Mouse (Mus musculus): ENCODE measurements around the gene Ift57.

Ift57 gene

DNA sequence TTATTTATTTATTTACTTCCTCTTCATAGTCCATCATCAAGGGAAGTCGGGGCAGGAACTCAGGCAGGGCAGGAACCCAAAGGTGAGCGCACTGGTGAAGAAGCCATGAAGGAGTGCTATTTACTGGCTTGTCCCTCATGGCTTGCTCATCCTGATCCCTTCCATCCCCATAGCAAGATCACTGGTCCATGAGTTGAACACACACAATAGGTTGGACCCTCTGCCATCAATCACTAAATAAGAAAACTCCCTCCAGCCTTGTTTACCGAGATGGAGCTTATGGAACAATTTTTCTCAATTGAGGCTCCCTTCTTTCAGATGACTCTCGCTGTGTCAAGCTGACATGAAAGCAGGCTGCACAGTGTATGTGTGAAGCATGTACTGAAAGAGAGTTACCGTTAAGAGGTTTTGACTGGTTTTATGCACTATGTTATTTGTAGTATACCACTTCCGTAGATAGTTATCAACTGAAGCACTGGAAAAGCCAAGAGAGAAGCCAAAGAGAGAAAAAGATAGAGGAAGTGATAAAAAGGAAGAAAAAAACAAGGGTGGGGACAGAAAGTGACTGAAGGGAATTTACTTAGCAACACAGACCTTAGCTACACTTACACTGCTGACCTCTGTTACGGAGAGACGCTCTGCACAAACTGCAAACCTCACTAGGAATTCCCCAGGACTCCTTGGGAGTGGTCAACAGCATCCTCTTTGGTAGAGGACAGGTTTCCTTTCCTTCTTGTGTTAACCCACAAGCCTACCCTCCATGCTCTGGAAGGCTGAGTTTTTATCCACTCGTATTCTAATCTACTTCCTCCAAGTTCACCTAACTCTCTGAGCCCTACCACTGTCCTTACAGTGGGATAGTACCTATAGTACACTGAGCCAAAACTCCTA is 91.8 kb downstream of the Ift57 start:
- DNase-seq (ENCODE audit: low spot score in 2 of 2), result no peak

DNA sequence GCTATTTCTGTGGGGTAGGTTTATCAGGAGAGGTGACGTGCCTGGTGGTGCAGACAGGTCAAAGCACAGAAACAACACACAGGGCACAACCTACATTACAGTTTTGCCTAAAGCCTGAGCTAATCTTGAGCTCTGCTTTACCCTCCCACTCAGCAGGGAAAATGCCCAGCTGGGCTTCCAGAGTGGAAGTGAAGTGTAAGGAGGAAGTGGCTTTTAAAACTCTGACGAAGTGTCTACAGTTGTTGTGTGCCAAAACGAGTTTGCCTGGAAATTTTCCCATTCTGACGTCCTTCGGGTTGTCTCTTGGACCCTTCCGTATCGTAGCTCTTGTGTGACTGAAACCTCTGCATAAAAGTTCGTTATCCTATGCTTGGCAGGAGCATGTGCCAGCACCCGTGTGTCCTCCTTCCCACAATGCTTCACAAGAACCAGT is 93.4 kb downstream of the Ift57 start:
- no peak for DNase-seq (ENCODE audit: low spot score in 2 of 2)

DNA sequence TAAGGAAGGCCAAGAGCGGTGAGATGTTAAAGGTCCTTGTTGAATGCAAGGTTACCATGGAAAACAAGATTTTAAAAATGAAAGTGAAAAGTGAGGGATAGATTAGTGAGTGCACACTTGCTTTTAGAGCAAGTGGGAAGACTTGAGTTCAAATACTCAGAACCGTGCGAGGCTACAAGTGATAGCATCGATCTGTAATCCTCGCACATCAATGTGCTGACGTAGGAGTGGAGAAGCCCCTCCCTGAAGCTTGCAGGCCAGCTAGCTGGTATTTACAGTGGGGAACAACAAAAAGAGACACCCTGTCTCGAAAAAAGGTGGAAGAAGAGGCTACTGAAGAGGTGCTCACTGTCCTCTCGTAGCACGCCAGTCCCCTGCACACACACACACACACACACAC is 94.6 kb downstream of the Ift57 start:
- no peak for DNase-seq (ENCODE audit: low spot score in 2 of 2)

DNA sequence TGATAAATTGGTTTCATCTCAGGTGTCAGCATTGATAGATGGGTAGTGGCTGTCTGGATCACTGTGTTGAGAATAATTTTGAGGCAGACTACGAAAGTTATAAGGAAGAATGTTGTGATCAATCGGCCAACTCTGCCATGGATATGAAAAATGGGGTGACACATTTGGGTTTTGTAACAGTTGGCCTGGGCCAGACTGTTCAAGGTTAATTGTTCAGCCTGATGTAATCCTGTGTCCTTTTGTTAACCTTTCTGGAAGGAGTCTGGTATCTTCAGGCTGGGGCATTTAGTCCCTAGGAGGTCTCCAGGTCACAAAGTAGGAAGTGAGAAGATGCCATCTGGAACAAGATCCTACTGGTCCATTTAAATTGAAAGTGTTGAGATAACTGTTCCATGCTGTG is 97.2 kb downstream of the Ift57 start:
- no peak for DNase-seq (ENCODE audit: low spot score in 2 of 2)

DNA sequence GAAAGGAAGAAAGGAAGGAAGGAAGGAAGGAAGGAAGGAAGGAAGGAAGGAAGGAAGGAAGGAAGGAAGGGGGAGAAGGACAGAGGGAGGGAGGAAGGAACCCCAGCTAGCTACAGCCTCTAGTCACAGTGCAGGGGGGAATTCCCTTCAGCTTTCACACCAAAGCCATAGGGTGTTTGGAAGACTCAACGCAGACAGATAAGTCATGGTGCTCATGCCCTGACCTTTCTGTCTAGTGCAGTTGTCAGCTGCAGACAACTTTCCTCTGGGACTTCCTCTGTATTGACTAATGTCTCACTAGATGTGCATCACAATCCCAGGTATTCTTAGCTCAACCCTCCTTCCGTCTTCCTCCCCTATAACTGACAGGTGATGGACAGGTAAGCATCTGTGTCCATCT is 97.9 kb downstream of the Ift57 start:
- DNase-seq (ENCODE audit: low spot score in 2 of 2), result no peak

DNA sequence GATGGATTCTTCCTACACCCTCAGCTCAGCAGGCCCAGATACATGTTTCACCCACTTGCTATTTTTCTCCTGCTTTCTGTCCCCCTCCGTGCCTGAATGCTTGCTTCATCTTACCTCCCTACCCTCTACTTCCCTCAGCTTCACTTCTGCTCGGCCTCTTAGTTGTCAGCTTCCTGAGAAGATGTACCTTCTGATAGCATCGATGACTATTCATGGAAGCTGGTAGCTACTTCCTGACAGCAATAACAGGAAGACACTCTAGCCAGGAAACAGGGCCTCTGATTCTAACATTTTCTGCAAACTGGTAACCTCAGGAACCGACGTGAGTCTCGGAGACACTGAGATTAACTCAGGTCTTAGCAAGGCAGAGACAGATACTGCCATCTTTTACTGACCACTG is 99.8 kb downstream of the Ift57 start:
- DNase-seq (ENCODE audit: low spot score in 2 of 2), result no peak

DNA sequence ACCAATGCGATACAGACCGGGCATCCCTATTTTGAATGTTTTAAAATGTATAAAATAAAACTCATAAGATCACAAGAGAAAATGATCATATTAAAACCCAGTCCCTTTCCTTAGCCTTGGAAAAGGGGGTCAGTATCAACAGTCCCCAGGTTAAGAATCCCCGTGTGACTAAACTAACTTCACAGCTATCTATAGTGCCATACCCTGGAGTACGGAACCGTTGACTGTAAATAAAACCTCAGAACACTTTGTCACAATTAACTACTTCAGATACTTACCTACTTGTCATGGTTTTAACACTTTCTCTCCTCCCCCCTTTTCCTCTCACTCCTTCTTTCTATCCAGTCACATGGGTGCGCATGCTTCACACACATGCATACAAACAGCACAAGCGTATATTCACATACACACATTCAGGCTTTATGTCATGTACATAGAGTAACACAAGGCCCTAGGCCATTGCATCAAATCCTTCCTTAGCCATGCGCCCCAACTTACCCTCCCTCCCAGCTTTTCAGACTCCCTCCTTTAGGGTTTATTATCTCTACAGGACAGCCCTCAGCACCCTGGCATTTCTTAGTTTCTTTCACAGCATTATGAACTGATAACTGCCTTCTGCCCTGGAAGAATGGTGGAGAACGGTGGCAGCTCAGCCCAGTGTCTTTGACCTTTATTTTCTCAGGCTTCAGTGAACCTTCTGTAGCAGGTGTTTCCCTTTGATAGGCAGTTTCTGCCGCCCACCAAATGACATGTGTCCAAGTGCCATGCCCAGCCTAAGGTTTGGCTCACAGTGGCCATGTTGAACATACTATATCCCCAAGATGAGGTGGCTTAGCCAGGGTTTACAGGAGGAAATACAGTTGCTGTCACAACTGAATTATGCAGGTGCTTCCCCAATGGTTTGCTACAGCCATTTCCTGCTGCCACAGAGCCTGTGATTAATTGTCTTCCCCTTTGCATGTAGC is 100.8 kb downstream of the Ift57 start, which contains the start of gene Cd47:
TSS of gene Cd47 (plus strand) at position 937 of the 965 bp plus-strand sequence.
- DNase-seq (ENCODE audit: low spot score in 2 of 2), result no peak

DNA sequence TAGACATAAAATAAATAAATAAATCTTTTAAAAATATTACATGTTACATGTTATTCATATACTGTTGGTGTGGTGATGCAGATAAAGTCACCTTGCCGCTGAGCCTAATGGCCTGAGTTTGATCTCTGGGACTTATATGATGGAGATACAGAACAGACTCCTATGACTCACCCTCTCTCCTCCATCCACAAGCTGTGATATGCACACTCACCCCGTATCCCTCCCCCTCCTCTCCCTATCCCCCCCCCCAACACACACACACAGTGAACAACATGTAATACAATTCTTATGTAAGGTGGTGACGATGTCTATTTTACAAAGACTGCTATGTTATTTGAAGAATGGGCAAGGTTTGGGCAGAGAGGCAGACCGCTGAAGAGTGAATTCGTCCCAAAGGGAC is 102.0 kb downstream of the Ift57 start:
- DNase-seq (ENCODE audit: low spot score in 2 of 2), result no peak

DNA sequence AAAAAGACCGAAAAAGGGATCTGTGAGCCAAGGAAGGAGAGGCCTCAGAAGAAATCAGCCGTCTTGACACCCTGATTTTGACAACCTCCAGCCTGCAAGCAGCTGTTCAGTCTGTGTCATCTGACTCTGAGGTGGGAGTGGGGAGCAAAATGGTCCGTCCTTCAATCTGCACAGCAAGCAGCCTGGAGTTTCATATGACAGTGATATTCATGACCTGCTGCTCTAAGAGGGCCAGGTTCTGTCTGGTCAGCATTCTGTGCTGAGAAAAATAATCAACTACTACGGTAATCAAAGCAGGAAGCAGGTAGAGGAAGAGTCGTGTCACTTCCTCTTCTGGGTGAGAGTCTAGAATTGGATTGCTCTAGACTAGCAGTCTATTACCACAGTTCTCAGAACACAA is 102.4 kb downstream of the Ift57 start:
- no peak for DNase-seq (ENCODE audit: low spot score in 2 of 2)

DNA sequence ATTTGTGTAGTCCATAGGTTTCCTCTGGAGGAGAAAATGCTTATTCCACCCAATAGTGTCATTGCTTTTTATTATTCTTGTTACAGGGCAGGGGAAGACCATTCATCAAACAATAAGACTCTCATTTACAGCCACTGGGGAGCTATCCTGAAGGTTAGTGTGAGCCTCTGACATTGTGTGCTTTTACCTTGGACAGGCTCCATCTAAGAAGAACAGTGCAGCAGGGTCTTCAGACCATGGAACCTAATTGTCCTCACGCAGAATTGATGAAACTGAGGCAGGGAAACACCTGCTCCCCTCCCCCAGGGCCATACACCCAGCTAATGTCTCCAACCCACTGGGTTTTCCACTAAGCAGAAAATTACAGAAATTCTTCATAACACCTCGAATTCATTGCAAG is 104.0 kb downstream of the Ift57 start:
- DNase-seq (ENCODE audit: low spot score in 2 of 2), result no peak

DNA sequence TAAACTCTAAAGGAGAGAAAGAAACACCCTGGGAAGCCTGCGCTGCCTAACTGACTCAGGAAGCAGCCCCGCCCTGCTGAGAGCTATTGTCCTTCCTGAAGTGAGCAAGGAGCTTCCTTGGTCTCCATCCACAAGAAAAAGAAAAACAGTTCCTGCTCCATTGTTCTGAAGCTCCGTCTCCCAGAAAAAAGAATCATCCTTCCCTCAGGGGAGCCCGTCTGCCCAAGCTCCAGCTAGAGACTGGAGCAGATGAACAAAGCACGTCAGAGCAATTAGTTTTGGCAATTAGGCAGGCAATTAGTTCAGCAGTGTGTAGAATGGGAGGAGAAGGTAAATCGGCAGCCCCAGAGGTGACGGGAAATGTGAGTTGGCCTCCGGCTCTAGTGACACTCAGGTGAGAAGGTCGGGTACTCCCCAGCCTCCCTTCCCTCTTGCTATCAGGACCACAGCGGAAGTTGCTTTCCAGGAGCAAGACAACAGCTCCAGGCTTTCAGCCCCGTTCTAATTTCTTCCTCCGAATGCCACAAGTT is 105.0 kb downstream of the Ift57 start:
- DNase-seq (ENCODE audit: low spot score in 2 of 2), result no peak

DNA sequence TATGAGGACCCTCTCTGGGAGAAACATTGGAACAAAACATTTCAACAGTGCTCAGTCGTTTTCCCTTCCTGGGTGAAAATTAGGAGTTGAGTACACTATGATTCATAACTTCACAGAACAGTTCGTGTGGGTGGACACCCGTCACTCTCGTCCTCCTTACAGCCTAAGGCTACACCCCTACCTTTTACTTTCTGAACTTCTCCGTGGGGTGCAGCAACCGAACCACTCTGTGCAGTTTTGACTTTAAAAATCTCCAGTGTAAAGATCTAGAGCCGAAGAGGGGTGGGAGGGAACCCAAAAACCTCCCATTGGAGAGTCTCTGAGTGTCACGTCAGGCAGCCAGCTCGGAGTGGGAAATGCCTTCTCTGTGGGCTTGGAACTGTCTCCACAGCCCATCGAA is 107.9 kb downstream of the Ift57 start:
- no peak for DNase-seq (ENCODE audit: low spot score in 2 of 2)

DNA sequence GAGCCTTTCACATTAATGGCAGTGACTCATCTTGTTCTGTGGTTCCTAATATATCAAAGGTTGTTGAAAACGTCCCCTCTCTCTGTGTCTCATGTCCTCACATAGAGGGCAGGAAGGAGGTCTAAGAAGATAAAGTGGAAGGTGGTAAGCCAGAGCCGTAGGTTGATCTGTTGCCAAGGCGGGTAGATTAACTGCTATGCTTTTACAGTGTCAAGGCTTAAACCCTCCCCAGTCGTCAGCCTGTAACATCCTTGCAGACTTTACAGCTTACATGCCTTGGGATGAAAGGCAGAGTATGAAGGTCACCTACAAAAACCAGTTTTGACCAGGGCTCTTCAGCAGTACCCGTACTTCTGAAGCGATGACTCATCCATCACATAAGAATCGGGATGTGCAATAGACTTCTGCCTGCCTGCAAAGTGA is 108.4 kb downstream of the Ift57 start:
- no peak for DNase-seq (ENCODE audit: low spot score in 2 of 2)

DNA sequence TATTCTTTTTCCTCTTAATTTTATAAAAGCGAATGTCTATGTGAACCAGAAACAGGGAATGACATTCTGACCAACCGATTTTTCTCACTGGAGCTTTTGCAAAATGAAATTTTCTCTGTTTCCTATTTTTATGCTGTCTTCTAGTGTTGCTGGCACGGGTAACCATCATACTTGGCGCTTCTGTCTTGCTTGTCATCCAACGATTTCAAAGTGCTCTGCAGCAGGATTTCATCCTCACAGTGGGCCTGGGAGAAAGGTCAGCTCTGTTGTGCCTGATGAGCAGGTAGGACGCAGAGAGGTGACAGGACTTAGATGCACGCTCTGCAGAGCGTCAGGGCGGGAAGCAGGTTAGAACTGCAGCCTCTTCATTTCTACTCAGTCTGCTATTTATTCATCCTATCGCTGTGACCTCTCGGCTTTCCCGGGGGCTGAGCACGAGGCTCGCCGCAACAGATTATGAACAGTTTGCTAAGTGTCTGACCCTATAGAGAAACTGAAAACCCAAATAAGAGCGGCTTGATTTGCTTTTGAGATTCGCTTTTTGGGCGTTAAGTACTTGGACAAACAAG is 108.9 kb downstream of the Ift57 start:
- no peak for DNase-seq (ENCODE audit: low spot score in 2 of 2)

DNA sequence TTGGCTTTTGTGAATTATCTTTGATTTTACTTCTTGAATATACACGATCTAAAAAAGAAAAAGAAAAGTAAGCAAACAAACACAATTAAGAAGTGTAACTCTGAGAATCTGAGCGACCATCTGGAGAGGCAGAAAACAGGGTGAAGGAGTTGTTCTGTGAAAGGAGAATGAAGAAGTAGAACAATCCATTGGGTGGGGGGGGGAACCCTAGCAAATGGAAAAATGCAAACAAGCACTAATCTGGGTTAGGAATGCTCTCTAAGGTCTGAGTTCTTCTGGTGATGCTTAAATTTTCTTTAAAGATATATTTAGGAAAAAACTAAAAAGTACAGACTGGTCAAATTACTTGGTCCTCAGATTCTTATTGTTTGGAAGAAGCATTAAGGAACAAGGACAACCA is 112.9 kb downstream of the Ift57 start:
- no peak for DNase-seq (ENCODE audit: low spot score in 2 of 2)

DNA sequence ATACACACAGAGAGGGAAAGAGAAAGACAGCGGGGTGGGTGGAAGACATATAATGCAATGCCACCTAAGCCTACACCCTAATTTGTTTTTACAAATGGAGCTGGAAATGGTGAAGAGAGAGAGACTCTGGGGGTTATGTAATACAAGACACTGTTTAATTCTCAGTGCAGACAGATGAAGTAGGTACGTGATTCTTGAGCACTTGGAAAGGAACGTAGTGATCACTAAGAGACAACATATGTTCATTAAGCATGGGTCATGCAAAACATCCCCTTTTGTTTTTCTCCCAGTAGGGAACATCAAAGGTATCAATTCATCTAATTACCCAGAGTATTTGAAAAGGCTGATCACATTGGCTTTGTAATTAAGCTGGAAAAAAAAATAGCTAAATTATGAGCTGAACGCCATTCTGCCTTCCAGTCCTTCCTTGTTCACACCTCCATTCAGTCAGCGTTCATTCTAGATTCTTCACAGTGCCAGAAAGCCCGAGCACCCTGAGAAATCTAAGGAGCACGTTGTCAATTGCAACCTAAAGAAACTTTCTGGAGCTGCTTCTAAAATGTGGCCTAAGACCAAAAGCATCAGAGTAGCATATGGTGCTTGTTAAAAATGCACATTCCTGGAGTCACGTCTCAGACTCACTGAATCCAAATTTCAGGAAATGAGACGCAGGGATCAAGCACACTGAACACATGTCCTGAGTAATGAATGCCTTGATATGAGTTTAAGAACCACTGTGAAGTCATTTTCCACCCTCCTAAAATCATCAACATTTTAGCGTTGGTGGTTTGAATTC is 114.0 kb downstream of the Ift57 start:
- no peak for DNase-seq (ENCODE audit: low spot score in 2 of 2)

DNA sequence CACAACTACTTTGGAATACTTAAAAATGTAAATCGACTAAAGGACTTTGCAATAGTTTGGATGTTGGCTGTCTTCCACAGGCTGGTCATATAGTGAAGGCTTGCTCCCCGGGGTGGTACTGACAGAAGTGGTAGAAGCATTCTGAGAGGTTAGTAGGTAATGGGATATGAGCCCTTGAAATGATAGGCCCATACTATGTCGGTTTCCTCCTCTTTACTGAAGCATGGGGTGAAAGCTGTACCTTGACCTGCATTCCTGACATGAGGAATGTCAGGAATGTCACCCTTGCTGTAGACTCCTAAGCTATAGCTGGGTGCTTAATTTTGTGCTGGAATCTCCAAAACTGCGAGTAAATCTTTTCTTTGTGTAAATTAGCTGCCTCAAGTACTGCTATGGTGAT is 115.4 kb downstream of the Ift57 start:
- no peak for DNase-seq (ENCODE audit: low spot score in 2 of 2)

All from frontal cortex, postnatal 14 days (tissue).